Mouse (Mus musculus) heart, postnatal 14 days (tissue): ENCODE measurements at regions not wholly inside any gene's neighbourhood (a gene's known extent, or its start where the extent isn't known, plus 50 kb on each side); places are given as distances from the start of the nearest gene placed in this dataset.

ENCODE experiments used
- DNase-seq, 2 experiments: peaks; one replicate each; pipeline ENCODE4 v3.0.0; 2021 to 2022
- intact Hi-C: fragments of 180-260 bp; cut with DNase I; formaldehyde crosslinking; loops from one replicate; pipeline ENCODE4 v1.15.1; 2025

DNA sequence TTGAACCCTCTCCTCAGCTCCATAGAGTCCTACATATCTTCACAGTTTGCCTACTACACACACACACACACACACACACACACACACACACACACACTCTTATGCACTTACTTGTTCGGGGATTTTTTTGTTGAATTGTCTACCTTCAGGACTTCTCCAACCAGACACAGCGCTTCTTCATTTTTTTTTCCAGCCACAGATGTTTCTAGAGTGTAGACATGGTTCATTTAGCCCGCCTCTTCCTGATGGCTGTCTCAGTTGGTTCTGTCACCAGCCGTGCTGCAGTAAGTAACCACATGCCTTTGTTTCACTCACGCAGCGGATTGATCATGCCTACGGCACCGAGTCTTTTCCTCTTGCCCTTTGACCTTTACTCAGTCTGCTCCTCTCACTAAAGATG, 282.1 kb downstream of the Bcor start:
- DNase-seq, result no peak
- intact Hi-C loops, result no loop called here

DNA sequence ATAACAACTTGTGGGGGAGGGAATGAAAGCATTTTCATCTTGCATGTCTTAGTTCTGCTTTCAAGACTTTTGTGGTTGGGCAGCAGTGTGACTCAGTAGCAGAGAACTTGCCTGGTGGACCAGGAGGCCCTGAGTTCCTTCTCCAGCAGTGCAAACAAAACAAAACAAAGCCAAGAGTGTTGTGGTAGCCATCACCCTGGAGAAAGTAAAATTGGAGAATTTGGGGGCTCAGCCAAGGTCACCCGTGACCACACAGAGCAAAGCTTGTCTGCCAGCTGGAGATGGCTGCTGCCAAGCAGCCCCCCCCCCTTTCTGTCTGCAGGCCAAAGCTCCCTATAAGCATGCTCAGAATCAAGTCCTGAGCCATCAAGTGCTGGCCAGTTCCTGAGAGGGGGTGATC, 279.2 kb downstream of the Bcor start:
- intact Hi-C loops, result no loop called here
- no peak for DNase-seq

DNA sequence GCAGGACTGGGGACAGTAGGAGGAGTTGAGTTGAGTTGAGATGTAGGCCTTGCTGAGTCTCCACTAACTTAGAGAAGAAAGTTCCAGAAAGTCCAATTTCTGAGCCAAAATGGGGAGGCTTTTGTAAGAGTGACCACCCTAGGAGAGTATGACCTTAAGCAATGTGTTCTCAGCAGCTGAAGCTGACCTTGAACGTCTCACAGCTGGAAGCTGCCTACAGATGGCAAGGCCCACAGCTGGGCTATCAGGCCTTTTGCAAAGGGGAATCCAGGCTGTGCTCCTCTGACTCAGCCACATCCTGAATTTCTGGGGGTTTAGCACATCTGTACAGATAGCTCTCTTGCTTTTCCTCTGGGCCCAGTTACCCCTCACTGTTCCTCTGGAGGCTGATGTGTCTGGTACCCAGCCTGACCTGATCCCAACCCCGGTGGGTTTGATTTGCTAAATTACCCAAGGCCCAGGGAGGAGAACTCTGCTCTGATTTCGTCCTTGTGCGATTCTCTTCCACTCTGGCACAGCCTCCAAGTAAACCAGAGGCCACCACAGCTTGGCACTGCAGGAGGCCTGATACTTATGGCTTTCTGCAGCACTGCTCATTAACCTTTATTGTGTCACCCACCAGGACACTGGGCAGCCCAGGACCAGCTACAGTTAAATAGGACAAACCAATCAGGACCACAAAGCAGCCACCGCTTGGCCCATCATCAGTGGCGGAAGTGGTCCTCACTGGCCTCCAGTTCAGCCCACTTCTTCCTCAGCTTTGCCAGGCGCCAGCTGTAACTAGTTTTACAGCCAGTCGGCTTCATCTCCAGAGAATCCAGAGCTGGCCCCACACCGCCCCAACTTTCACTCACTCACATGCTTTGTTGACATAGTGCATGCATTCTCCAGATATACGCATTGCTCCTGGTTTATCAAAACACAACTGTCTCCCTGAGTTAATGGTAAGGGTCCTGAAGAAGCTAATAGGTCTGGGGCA, 276.1 kb downstream of the Bcor start:
- no peak for DNase-seq
- intact Hi-C loops, result no loop called here

DNA sequence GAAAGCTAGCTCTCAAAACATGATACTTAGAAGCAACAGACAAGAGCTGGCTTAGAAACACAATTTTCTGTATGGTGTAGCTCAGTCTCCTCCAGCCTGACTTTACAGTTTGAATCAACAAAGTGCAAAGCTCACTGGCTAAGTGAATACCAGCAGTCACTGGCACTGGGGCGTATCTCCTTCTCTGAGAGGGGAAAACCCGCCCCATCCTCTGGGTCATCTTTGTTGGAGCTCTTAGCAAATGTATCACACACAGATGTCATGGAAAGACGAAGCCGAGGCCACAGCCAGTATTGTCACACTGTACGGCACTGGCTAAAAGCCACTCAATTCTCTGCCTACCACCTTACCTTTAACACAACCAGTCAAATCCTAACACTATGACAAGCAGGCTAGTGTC, 267.8 kb downstream of the Bcor start:
- DNase-seq, result no peak
- intact Hi-C loops, result loop anchor here (5.0 kb wide), 1 partner anchor 55 kb away; no protein-coding TSS in a partner anchor

DNA sequence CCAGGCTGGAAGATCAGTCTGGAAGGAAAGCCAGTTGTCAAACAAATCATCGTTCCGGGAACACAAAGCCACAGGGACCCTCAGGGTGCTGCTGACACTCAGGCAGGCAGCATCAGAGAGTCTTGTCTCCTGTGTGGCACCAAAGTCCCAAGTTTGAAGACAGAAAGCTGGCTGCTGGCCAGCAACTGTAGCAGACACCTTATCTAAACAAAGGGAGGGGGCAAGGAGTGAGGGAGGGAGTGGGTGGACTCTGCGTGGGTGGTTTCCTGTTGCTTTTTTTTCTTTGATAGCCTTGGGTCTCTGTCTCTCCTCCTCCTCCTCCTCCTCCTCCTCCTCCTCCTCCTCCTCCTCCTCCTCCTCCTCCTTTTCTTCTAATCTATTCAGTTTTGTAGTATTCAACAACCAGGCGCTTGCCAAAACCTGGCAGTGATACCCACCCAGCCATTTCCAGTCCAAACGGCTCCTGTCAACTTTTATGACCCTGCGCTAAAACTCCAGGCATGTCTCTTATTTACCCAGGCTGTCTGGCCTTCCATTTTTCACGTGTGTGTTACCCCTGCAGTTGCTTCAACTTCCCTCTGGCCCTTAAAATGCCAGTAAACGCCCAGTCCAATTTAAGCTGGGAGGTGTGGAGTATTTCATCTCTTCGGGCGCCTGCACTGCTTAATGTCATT, 266.4 kb downstream of the Bcor start:
- intact Hi-C loops, result loop anchor here (5.0 kb wide), 1 partner anchor 56 kb away; no protein-coding TSS in a partner anchor
- no peak for DNase-seq

DNA sequence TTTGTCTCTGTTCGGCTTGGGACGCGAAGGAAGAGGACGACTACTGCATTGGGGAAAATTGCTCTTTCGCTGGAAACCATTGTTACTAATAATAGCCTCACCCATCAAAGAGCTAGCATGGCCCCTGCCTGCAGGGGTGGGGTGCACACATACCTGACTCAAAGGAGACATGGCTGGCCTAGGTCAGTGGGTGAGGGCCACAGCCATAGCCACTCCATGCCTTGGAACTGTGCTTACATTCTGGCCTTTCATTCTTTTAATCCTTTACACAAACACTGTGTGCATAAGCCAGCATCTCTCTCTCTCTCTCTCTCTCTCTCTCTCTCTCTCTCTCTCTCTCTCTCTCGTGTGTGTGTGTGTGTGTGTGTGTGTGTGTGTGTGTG, 265.9 kb downstream of the Bcor start:
- no peak for DNase-seq
- intact Hi-C loops, result loop anchor here (5.0 kb wide), 1 partner anchor 57 kb away; no protein-coding TSS in a partner anchor

DNA sequence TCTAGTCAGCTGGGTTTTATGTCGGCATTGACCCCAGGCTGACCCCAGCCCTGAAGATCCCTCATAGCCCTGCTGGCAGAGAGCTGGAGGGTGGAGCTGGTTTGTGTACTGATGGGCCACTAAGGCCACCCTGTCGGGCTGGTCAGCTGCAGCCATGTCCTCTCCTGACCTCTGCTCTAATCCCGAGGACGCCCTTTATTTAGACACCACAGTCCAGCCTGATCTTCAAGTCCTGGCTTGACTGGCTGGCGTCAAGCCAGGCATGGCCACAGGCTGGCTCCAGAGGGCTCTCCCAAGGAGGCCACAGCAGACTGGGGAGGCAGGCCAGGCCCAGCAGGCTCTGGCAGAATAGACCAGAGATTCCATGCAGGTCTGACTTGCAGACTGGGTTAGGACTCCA, 264.8 kb downstream of the Bcor start:
- intact Hi-C loops, result loop anchor here (5.0 kb wide), 1 partner anchor 143 kb away; no protein-coding TSS in a partner anchor
- DNase-seq, result peak; percentile 44 to 62

DNA sequence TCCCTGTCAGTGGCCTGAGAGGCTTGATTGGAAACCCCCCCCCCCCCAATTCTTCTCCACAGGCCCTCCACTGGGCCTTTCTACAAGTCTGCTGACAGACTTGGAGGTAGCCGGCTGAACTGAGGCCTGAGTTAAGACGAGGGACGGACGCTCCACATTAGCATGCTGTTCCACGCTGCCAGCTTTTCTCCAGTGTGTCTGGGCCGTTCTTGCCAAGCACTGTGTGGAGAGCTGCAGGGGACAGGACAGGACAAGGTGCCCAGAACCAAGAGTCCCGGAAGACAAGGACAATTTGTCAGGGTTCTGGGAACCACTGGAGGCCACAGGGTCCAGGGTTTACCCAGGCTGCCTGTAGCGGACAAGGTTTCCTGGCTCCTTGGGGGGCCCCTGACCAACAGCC, 261.9 kb downstream of the Bcor start:
- no peak for DNase-seq
- intact Hi-C loops, result loop anchor here (5.0 kb wide), 1 partner anchor 146 kb away; no protein-coding TSS in a partner anchor

DNA sequence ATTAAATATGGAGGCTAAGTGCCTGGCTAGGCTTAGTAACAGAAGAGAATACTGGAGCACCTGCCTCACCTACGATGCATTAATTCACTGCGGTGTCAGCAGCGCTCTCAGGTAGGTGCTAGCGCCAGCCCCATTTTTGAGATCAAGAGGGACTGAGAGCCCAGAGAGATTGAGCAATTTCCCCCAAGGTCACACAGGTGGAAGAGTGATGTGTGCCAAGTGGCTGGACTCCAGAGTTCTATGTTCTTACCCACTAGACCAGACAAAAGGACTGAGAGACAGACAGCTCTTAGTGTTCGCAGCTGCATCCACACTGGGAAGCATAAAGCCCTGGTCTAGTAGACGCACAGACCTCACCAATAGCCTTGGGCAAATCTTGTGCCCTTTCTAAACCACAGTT, 261.1 kb downstream of the Bcor start:
- intact Hi-C loops, result loop anchor here (5.0 kb wide), 1 partner anchor 147 kb away; no protein-coding TSS in a partner anchor
- DNase-seq, result no peak

DNA sequence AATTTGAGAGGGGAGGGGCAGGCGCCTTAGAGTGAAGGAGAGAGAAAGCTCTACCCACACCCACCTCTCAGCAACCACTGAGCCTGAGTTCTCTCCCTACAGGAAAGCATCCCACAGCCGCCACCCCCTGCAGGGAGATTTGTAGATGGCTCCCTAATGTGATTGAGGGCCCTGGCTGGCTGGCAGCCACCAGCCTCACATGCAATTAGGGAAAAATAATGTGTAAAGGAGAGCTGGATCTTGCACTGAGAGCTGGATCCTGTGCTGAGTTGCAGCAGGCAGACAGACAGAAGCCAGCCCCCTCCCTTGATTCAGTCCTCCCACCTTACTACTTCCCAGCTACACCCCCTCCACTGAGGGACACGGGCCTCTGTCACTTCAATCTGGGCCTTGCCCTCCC, 260.2 kb downstream of the Bcor start:
- intact Hi-C loops, result loop anchor here (5.0 kb wide), 1 partner anchor 148 kb away; no protein-coding TSS in a partner anchor
- no peak for DNase-seq

DNA sequence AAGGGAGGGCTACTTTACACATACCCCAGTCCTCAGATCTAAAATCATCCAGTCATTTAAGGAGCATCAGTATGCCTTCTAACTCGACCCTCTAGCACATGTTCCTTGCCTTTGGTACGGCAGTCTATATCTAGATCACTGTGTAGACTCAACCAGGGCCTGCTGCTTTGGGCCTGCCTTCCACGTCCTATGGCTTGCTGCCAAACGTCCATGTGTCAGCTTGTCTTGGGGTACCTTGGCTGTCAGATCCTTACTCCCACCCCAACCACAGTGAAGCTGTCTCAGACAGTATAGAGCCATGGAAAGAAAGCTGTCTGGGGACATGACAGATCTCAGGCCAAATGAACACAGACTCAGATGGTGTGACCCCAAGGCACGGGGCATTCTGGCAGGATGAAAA, 258.4 kb downstream of the Bcor start:
- intact Hi-C loops, result no loop called here
- DNase-seq, result no peak

DNA sequence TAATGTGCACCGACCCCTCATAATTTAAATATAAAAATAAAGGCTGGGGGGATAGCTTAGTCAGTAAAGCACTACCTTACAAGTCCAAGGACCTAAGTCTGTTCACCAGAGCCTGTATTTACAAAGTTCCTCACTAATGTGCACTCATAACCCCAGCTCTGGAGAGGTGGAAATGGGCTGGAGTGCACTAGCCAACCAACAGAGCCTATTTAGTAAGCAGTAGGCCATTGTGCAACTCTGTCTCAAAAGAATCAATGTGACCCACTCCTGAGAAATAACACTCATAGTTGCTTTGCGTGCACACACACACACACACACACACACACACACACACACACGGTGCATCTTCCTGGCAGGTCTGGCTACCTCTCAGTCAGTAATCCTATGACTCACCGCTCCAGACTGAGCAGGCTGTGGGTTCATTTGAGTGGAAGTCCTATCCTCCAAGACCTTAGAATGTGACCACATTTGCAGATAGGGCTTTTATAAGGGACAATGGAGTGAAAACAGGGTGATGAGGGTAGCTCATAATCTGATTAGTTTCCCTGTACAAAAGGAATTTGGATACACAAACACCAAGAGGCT, 256.9 kb downstream of the Bcor start:
- DNase-seq, result no peak
- intact Hi-C loops, result no loop called here

DNA sequence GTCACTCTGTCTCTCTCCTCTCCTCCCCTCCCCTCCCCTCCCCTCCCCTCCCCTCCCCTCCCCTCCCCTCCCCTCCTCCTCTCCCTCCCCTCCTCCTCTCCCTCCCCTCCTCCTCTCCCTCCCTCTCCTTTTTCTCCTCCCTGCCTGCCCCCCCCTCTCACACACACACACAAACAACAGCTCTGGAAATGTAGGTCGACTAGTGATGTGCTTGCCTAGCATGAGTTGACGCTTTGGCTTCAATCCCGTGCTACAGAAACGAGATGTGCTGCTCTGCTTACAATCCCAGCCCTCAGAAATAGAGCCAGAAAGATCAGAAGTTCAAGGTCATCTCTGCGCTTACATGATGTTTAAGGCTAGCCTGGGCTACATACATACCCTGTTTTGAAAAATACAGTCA, 254.9 kb downstream of the Bcor start:
- no peak for DNase-seq
- intact Hi-C loops, result no loop called here

DNA sequence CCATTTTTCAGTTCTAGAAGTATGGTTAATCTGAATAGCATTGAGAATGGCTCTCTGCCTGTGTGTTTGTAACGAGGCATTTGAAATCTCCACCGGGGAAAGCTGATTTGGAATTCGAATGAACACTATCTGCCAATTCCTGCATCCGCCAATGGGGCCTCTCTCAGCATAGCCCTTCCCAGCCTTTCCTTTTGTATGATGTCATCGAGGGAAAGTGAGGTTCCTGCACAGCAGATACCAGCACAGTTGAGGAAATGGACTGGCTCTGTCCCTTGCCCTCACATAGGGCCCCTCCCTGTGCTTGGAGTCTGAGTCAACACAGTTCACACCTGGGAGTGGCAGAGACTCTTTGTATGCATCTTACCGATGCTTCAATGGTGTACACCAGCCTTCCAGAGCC, 253.0 kb downstream of the Bcor start:
- peak; percentile 29 to 38 for DNase-seq
- intact Hi-C loops, result no loop called here

DNA sequence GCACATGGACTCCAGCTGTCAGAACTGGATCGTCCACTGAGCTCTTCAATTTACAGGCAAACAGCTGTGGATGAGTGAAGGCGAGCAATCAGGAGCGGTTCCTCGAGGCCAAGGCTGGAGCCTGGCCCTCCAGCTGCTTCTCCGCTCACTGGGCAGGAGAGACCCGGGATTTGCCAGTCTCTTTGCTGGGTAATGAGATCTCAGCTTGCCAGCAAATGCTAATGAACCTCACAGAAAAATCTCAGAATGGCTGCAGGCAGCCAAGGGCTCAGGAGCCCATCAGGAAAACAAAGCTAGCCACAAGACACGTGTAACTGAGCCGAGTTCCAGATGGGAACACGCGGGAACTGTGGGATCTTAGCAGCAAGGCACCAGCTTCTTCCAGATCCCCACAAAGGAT, 244.2 kb downstream of the Bcor start:
- no peak for DNase-seq
- intact Hi-C loops, result no loop called here

DNA sequence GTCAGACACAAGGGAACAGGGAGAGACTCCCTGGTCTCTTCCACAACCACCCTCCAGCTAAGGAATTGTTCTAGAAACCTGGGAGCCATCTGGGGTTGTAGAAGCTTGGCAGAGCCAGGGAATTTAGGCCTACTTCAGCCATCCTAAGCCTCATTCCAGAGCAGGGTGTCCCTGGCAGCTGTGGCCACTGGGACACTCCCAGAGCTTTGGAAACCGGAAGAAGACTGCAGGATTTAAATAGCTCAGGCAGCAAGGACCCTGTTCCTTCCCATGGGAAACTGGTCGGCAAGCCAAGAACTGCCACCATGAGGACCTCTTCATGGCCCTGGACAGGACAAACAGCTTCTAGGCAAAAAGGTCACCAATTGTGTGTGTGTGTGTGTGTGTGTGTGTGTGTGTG, 239.9 kb downstream of the Bcor start:
- intact Hi-C loops, result no loop called here
- DNase-seq, result peak; percentile 15 to 55

DNA sequence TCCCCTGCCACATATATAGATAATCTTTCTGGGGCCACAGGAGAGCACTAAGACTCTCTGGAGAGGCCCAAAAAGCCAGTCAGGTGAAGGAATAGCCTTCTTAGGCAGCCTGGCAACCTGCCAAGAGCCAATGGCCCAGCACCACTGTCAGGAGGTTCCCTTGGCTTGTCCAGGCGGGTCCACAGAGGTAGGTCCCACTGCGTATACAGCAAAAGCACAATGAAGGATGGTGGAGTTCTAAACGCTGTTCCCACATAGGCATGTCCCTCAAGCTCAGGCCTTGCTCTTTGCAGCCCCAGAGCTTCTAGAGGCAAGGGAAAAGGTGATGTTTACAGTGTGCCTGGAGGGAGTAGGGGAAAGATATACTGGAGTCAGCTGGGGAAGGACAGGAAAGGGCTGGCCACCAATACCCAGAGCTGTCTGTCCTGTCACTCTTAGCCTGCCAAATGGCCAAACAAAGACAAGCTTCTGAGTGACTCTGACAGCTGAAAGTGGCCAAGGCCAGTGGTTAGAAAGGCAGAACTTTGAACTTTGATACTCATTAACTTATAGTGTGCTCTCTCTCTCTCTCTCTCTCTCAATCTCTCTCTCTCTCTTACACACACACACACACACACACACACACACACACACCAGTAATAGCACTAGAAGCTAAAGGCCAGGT, 235.4 kb downstream of the Bcor start:
- intact Hi-C loops, result no loop called here
- no peak for DNase-seq

DNA sequence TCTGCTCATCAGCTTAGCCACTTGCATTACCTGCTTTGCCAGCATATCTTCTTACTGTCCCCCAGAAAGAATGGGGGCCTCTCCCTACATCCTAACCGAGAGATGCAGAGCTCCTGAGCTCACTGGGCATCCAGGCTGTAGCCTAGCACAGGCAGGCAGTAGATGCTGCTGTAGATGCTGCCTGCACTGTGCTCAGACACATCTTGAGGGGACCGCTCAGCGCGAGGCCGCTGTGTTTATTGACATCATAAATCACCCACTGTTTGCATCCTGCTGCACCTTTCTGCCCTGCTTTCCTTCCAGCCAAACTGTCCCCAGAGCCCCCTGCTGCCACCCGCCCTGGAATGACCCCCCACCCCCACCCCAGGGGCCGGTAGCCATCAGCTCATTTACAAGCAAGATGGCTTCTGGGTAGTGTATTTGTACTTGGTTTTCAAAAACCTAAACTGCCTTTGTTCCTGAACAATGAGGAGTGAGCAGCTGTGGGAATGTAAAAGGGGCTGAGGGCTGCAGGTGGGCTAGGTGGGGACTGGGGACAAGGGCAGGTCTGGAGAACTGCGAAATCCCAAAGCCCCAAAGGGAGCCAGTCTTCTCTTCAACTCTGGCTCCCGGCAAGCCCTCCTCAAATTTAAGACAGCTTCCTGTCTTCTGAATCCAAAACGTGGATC, 233.2 kb downstream of the Bcor start:
- DNase-seq, result no peak
- intact Hi-C loops, result no loop called here

DNA sequence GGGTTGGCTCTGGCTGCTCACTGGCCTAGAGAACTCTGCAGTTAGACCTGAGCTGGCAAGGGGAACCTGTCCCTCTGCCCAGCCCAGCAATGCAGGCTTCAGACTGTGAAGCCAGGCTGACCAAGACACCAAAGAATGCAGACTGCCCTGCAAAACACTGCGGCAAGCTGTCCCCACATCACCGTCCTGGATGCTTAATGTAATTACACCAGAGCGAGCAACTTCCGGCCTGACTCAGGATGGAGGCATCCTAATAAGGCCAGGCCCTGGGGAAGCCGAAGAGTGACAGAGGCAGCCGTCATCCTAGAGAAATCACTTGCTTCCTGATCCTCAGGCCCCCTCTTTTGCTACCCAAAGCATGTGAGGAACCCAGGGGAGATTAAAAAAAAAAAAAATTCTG, 230.7 kb downstream of the Bcor start:
- intact Hi-C loops, result no loop called here
- no peak for DNase-seq

DNA sequence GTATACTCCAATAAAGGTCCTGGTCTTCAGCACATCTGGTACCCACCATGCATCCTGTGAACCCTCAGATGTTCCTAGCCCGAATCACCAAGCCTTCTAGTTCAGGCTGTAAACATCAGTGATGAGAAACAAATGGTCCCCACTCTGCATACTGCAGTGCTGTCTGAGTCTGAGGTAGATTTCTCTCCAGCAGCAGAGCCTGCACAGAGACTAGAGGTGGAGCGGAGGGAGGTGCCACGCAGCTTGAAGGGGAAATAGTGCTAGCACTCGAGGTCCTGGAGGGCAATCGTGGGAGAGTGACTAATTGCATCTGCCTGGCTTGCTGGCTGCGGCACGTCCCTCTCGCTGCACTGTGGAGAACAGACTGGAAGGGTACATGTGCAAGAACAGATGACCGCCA, 228.7 kb downstream of the Bcor start:
- intact Hi-C loops, result no loop called here
- no peak for DNase-seq
